Mouse (Mus musculus) spleen, adult 10 weeks (tissue): ENCODE measurements around the gene Slit1. TPM values are rescaled to one million over a fixed set of nuclear protein-coding genes. Genes with fewer than 3 reads are reported as not detected.

Source experiments
- polyA plus RNA-seq: library from polyadenylated mRNA; stranded (reverse); fragments of 350-450 nt; fragmentation: Illumina TruSeq; extraction: RNeasy Lipid Tissue Mini Kit (QIAGEN cat#74804); gene quantifications from one replicate; pipeline ENCODE4 v1.2.3, GENCODE M21; 2015; ENCODE audit warnings: low replicate concordance; ENCODE audit not compliant: insufficient read depth

Slit1 gene
- 0.59 TPM for polyA plus RNA-seq

GRCm38 (mm10) chr19:41743396-41743795 lies at the start of gene Slit1:
Gene Slit1 (minus strand): TSS chr19:41743665.

GRCm38 (mm10) chr19:41581706-41582420 lies 161.6 kb downstream of the Slit1 start, which contains the start of gene Gm340:
Gene Gm340 (plus strand): TSS chr19:41582370.

Other genes with a start within 250 kb of the Slit1 start
- gene Gm340, start 161.3 kb downstream of the Slit1 start, polyA plus RNA-seq: 8.0 TPM
- gene Arhgap19, start 58.4 kb upstream of the Slit1 start, polyA plus RNA-seq: 21.3 TPM
- gene Frat1, start 86.3 kb upstream of the Slit1 start, polyA plus RNA-seq: 5.9 TPM
- gene Frat2, start 104.5 kb upstream of the Slit1 start, polyA plus RNA-seq: 6.5 TPM
- gene Rrp12, start 152.5 kb upstream of the Slit1 start, polyA plus RNA-seq: 6.1 TPM
- 103 TPM for gene Pgam1, start 168.3 kb upstream of the Slit1 start, polyA plus RNA-seq
- gene Exosc1, start 189.8 kb upstream of the Slit1 start, polyA plus RNA-seq: 43.0 TPM
- 57.5 TPM for gene Zdhhc16, start 189.8 kb upstream of the Slit1 start, polyA plus RNA-seq
- gene Mms19, start 237.5 kb upstream of the Slit1 start, polyA plus RNA-seq: 44.2 TPM
- gene Ubtd1, start 238.1 kb upstream of the Slit1 start, polyA plus RNA-seq: 2.3 TPM